Mouse (Mus musculus) hindbrain, postnatal 0 days (tissue): ENCODE results near the gene Olfr1367. TPM values are rescaled to one million over a fixed set of nuclear protein-coding genes. Genes with fewer than 3 reads are reported as not detected.

Experiments
- ATAC-seq: fragments of 200-750 bp; cut with Nextera tagmentation; 2 replicates; pipeline ENCODE4 v1.8.0; 2017; ENCODE audit warnings: mild to moderate bottlenecking, moderate TSS enrichment, moderate library complexity
- DNase-seq: peaks from one replicate; pipeline ENCODE4 v3.0.0-alpha.2; 2015; ENCODE audit warnings: low spot score
- H3K27ac ChIP-seq: fragments of 300-500 bp; sonication (generic); 2 replicates; pipeline ENCODE4 v1.5.1; 2014; ENCODE audit warnings: mild to moderate bottlenecking
- H3K27me3 ChIP-seq: fragments of 300-500 bp; sonication (generic); 2 replicates; pipeline ENCODE4 v1.6.1; 2014; ENCODE audit warnings: low read length, mixed read lengths; ENCODE audit not compliant: insufficient read depth
- H3K36me3 ChIP-seq: fragments of 300-500 bp; sonication (generic); 2 replicates; pipeline ENCODE4 v1.6.1; 2014; ENCODE audit warnings: low read length, mixed read lengths; ENCODE audit not compliant: insufficient read depth
- H3K4me1 ChIP-seq: fragments of 300-500 bp; sonication (generic); 2 replicates; pipeline ENCODE4 v1.6.1; 2014; ENCODE audit warnings: antibody characterized with exemption, low read length, mixed read lengths; ENCODE audit not compliant: insufficient read depth
- H3K4me2 ChIP-seq: fragments of 300-500 bp; sonication (generic); 2 replicates; pipeline ENCODE4 v1.6.1; 2014; ENCODE audit warnings: low read depth, mild to moderate bottlenecking, low read length, moderate library complexity, mixed read lengths
- H3K4me3 ChIP-seq: fragments of 300-500 bp; sonication (generic); 2 replicates; pipeline ENCODE4 v1.5.1; 2014; ENCODE audit warnings: low read length
- H3K9ac ChIP-seq: fragments of 300-500 bp; sonication (generic); replicated peaks from 2 replicates; pipeline ENCODE4 v1.6.1; 2014; ENCODE audit warnings: mild to moderate bottlenecking, low read length, moderate library complexity, mixed read lengths
- H3K9me3 ChIP-seq: fragments of 300-500 bp; sonication (generic); 2 replicates; pipeline ENCODE4 v1.6.1; 2016; ENCODE audit warnings: low read length, mixed read lengths
- CTCF ChIP-seq: IDR thresholded peaks from 2 replicates; pipeline ENCODE4 v1.5.1; 2016; ENCODE audit warnings: antibody characterized with exemption, control low read depth, low read depth
- WGBS: fragments of 180-500 bp; shearing (Covaris S2); extraction: QIAGEN DNeasy Blood & Tissue Kit; methylation state at CpG from one replicate; pipeline ENCODE4 v1.1.7; 2014; 5-methylcytosine and 5-hydroxymethylcytosine counted together
- polyA plus RNA-seq: library from polyadenylated mRNA; unstranded; fragments of >200 nt; fragmentation: Nextera tagmentation; extraction: Ambion mirVana; gene quantifications from 2 replicates; pipeline ENCODE4 v1.2.1, GENCODE M21; 2015
- total RNA-seq: library from RNA; depleted of rRNA; stranded (reverse); fragments of >200 nt; gene quantifications from 2 replicates; pipeline ENCODE4 v1.2.3, GENCODE M21; 2014

Gene Olfr1367
- total and polyA plus RNA-seq, 2 experiments from 2014 or later: not detected

GRCm38 (mm10) chr13:21320262-21320661 is 26.4 kb upstream of the Olfr1367 start:
- ATAC-seq (no peak), DNase-seq (no peak)
- no peak overlapping the region for H3K27ac ChIP-seq
- no peak overlapping the region for H3K4me3 ChIP-seq
- 75% methylated on average over 3 of the region's 3 CpGs for WGBS
- no peak for TF ChIP-seq CTCF
- H3K4me1 ChIP-seq: no peaks in the 10 kb centered on the region
- H3K27me3 ChIP-seq: no peaks in the 10 kb centered on the region
- no peaks in the 10 kb centered on the region for H3K36me3 ChIP-seq
- no peak overlapping the region for H3K4me2 ChIP-seq
- no peaks in the 10 kb centered on the region for H3K9me3 ChIP-seq
- no peak overlapping the region for H3K9ac ChIP-seq

GRCm38 (mm10) chr13:21321890-21322494 is 24.7 kb upstream of the Olfr1367 start:
- Histone ChIP-seq H3K27me3 (no peaks in the 10 kb centered on the region), H3K36me3 (no peaks in the 10 kb centered on the region), H3K4me2 (peak overlapping the region; percentile 58), H3K9ac (peak overlapping the region; percentile 38; the same call in 1 of the 2 replicates), H3K4me3 (peak overlapping the region; percentile 40), H3K4me1 (no peaks in the 10 kb centered on the region), H3K27ac (no peak overlapping the region), H3K9me3 (no peaks in the 10 kb centered on the region)
- TF ChIP-seq CTCF: no peak
- WGBS: 4% methylated on average over 18 of the region's 18 CpGs
- peak; percentile 21; the same call in 1 of the 2 replicates for ATAC-seq
- peak; percentile 20 for DNase-seq

GRCm38 (mm10) chr13:21322509-21323375 is 24.0 kb upstream of the Olfr1367 start:
- ATAC-seq: no peak
- 13% methylated on average over 18 of the region's 18 CpGs for WGBS

GRCm38 (mm10) chr13:21323405-21323804 is 23.3 kb upstream of the Olfr1367 start:
- H3K27ac ChIP-seq: no peak overlapping the region
- peak overlapping the region; percentile 40 for H3K4me3 ChIP-seq
- ATAC-seq (no peak), DNase-seq (no peak)
- H3K4me2 ChIP-seq: peak overlapping the region; percentile 58
- TF ChIP-seq CTCF: no peak
- H3K9me3 ChIP-seq: no peaks in the 10 kb centered on the region
- H3K27me3 ChIP-seq: no peaks in the 10 kb centered on the region
- no peak overlapping the region for H3K9ac ChIP-seq
- 62% methylated on average over 6 of the region's 6 CpGs for WGBS
- no peaks in the 10 kb centered on the region for H3K36me3 ChIP-seq
- H3K4me1 ChIP-seq: no peaks in the 10 kb centered on the region

More at GRCm38 (mm10) chr13:21322509-21323375, 24.0 kb upstream of the Olfr1367 start:
- Histone ChIP-seq H3K9ac (no peak overlapping the region), H3K36me3 (no peaks in the 10 kb centered on the region), H3K27ac (no peak overlapping the region), H3K9me3 (no peaks in the 10 kb centered on the region), H3K4me2 (peak overlapping the region; percentile 58), H3K4me3 (peak overlapping the region; percentile 40), H3K27me3 (no peaks in the 10 kb centered on the region), H3K4me1 (no peaks in the 10 kb centered on the region)
- peak; percentile 71 for DNase-seq
- TF ChIP-seq CTCF: no peak

GRCm38 (mm10) chr13:21326191-21326590 is 20.5 kb upstream of the Olfr1367 start:
- H3K27me3 ChIP-seq: no peaks in the 10 kb centered on the region
- H3K9ac ChIP-seq: no peak overlapping the region
- peak; percentile 60 for TF ChIP-seq CTCF
- ATAC-seq (peak; percentile 46), DNase-seq (peak; percentile 66)
- H3K4me1 ChIP-seq: no peaks in the 10 kb centered on the region
- H3K27ac ChIP-seq: no peak overlapping the region
- peak overlapping the region; percentile 40 for H3K4me3 ChIP-seq
- 10% methylated on average over 4 of the region's 4 CpGs for WGBS
- no peaks in the 10 kb centered on the region for H3K36me3 ChIP-seq
- H3K9me3 ChIP-seq: no peaks in the 10 kb centered on the region
- H3K4me2 ChIP-seq: peak overlapping the region; percentile 68

- DNase-seq: peak; percentile 93
- Histone ChIP-seq H3K27me3 (no peaks in the 10 kb centered on the region), H3K4me2 (peak overlapping the region; percentile 68), H3K27ac (no peak overlapping the region), H3K4me1 (no peaks in the 10 kb centered on the region), H3K4me3 (peak overlapping the region; percentile 40), H3K9me3 (no peaks in the 10 kb centered on the region), H3K36me3 (no peaks in the 10 kb centered on the region), H3K9ac (no peak overlapping the region)
- under 1% methylated on average over 24 of the region's 24 CpGs for WGBS
- peak; percentile 86 for TF ChIP-seq CTCF
- ATAC-seq: peak; percentile 80
Observed at GRCm38 (mm10) chr13:21326657-21327211, 20.0 kb upstream of the Olfr1367 start.
